Mouse (Mus musculus): Measurements from ENCODE around the gene Poc1a. TPM values are rescaled to one million over a fixed set of nuclear protein-coding genes. Genes with fewer than 3 reads are reported as not detected.

Poc1a gene
- total and polyA plus RNA-seq, 3 experiments, result 24.5 to 46.7 (median 31.9) TPM

DNA sequence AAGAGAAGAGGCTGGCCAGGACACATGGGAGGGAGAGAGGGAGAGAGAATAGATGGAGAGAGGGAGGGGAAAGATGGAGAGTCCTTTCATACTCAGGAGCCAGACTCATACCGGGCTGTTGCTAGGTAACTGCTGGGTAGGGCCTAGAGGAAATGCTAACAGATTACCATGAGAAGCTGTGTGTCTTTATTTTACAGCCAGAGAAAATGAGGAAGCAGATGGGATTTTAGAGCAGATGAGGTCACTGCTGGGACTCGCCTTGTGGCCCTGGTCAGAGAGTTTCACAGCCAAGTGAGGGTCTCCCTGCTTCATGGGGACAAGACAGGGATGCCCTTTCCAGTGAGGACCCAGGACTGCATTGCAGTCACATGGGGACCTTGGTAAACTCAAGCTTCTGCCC lies 11.0 kb upstream of the Poc1a start:
- dilution Hi-C loops (cut with MboI; ENCODE audit: extremely low pct_ligation_motif_present, extremely low pct_unique_long_range_greater_than_20kb, low sequenced_read_pairs), result no loop called here

DNA sequence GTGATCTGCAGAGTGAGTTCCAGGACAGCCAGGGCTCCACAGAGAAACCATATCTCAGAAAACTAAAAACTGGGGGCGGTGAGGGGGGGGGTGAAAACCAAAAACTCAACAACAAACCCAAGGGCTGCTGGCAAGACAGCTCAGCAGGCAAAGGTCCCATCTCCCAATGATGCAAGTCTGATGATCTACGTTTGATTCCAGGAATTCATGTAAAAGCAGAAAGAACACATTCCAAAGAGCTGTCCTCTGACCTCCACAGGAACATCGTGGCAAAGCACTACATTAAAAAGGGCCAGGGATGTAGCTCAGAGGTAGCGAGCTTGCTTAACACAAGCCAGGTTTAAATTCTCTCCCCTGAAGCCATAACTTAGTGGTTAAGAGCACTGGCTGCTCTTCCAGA lies 10.2 kb upstream of the Poc1a start:
- Histone ChIP-seq H3K9ac (ENCODE audit: insufficient read depth, low read depth) (no peak overlapping the region), H3K27me3 (replicated peaks) (no peaks in the 10 kb centered on the region), H3K27ac (ENCODE audit: insufficient read depth, low read depth) (no peak overlapping the region), H3K4me3 (replicated peaks in 1 of 3; ENCODE audit: low read depth in 2 of 3, low read length in 2 of 3, poor library complexity in 1 of 3) (no peak overlapping the region), H3K79me2 (replicated peaks; ENCODE audit: control insufficient read depth, extremely low read depth, insufficient read depth, poor library complexity, severe bottlenecking) (no peaks in the 10 kb centered on the region), H3K9me3 (replicated peaks; ENCODE audit: low read length) (no peaks in the 10 kb centered on the region), H3K4me2 (ENCODE audit: insufficient read depth, low read depth, poor library complexity, severe bottlenecking) (no peak overlapping the region), H3K36me3 (replicated peaks in 1 of 2; ENCODE audit: control insufficient read depth in 1 of 2, insufficient read depth in 1 of 2, low read length in 1 of 2) (no peaks in the 10 kb centered on the region), H3K4me1 (ENCODE audit: control insufficient read depth in 1 of 2, insufficient read depth in 2 of 2) (peaks cover 24 to 50% of the 10 kb centered on the region in 2 experiments)
- TF ChIP-seq MYC (IDR thresholded peaks at IDR 0.05; ENCODE audit: low read depth, low read length) (no peak), CHD2 (IDR thresholded peaks at IDR 0.05; ENCODE audit: low read length) (no peak), MEF2A (IDR thresholded peaks at IDR 0.05; ENCODE audit: borderline replicate concordance, low read depth, low read length) (no peak), TCF12 (IDR thresholded peaks at IDR 0.05; ENCODE audit: low read depth, low read length) (no peak), IRF4 (IDR thresholded peaks at IDR 0.05; ENCODE audit: low read depth, low read length) (no peak), BHLHE40 (IDR thresholded peaks at IDR 0.05; ENCODE audit: low read depth, low read length) (no peak), ZNF384 (IDR thresholded peaks at IDR 0.05; ENCODE audit: low read depth, low read length) (no peak)
- dilution Hi-C loops (cut with MboI; ENCODE audit: extremely low pct_ligation_motif_present, extremely low pct_unique_long_range_greater_than_20kb, low sequenced_read_pairs), result no loop called here
- in situ Hi-C loops (cut with MboI; ENCODE audit: low pct_ligation_motif_present, low pct_unique_long_range_greater_than_20kb, low sequenced_read_pairs), result loop anchor here (10.0 kb wide), 1 partner anchor 106 kb away; no protein-coding TSS in a partner anchor
- DNase-seq (ENCODE audit: extremely low read depth), result no peak

More for the DNA sequence above, 11.0 kb upstream of the Poc1a start:
- in situ Hi-C loops (cut with MboI; ENCODE audit: low pct_ligation_motif_present, low pct_unique_long_range_greater_than_20kb, low sequenced_read_pairs), result loop anchor here (10.0 kb wide), 1 partner anchor 105 kb away; no protein-coding TSS in a partner anchor
- Histone ChIP-seq H3K27ac (ENCODE audit: insufficient read depth, low read depth) (no peak overlapping the region), H3K9me3 (replicated peaks; ENCODE audit: low read length) (no peaks in the 10 kb centered on the region), H3K36me3 (replicated peaks in 1 of 2; ENCODE audit: control insufficient read depth in 1 of 2, insufficient read depth in 1 of 2, low read length in 1 of 2) (no peaks in the 10 kb centered on the region), H3K9ac (ENCODE audit: insufficient read depth, low read depth) (no peak overlapping the region), H3K4me3 (replicated peaks in 1 of 3; ENCODE audit: low read depth in 2 of 3, low read length in 2 of 3, poor library complexity in 1 of 3) (no peak overlapping the region), H3K4me2 (ENCODE audit: insufficient read depth, low read depth, poor library complexity, severe bottlenecking) (no peak overlapping the region), H3K4me1 (ENCODE audit: control insufficient read depth in 1 of 2, insufficient read depth in 2 of 2) (peaks cover 20 to 42% of the 10 kb centered on the region in 2 experiments), H3K79me2 (replicated peaks; ENCODE audit: control insufficient read depth, extremely low read depth, insufficient read depth, poor library complexity, severe bottlenecking) (no peaks in the 10 kb centered on the region), H3K27me3 (replicated peaks) (no peaks in the 10 kb centered on the region)
- DNase-seq (ENCODE audit: extremely low read depth), result no peak
- TF ChIP-seq UBTF (IDR thresholded peaks at IDR 0.05; ENCODE audit: low read depth, low read length), result no peak
- TF ChIP-seq JUND (conservative IDR thresholded peaks at IDR 0.05; ENCODE audit: low read depth, low read length), result no peak
- no peak for TF ChIP-seq CTCF (conservative IDR thresholded peaks at IDR 0.05 in 1 of 2, IDR thresholded peaks at IDR 0.05 in 1 of 2; ENCODE audit: low read depth in 2 of 2, low read length in 2 of 2)
- no peak for TF ChIP-seq ZC3H11A (IDR thresholded peaks at IDR 0.05; ENCODE audit: low read depth, low read length)
- TF ChIP-seq POLR2A (IDR thresholded peaks at IDR 0.05; ENCODE audit: low read depth, low read length), result no peak
- no peak for TF ChIP-seq RCOR1 (conservative IDR thresholded peaks at IDR 0.05; ENCODE audit: low read depth, low read length)
- no peak for TF ChIP-seq NELFE (IDR thresholded peaks at IDR 0.05; ENCODE audit: low read depth, low read length)
- TF ChIP-seq TCF12 (IDR thresholded peaks at IDR 0.05; ENCODE audit: low read depth, low read length), result no peak
- TF ChIP-seq PAX5 (IDR thresholded peaks at IDR 0.05; ENCODE audit: low read length), result no peak
- TF ChIP-seq MAZ (IDR thresholded peaks at IDR 0.05; ENCODE audit: low read depth, low read length), result no peak
- no peak for TF ChIP-seq KAT2A (IDR thresholded peaks at IDR 0.05; ENCODE audit: insufficient replicate concordance, low read length)
- no peak for TF ChIP-seq IRF4 (IDR thresholded peaks at IDR 0.05; ENCODE audit: low read depth, low read length)
- no peak for TF ChIP-seq USF1 (IDR thresholded peaks at IDR 0.05; ENCODE audit: low read depth, low read length)
- TF ChIP-seq JUN (IDR thresholded peaks at IDR 0.05; ENCODE audit: insufficient read depth, low read depth, low read length), result no peak
- no peak for TF ChIP-seq RAD21 (IDR thresholded peaks at IDR 0.05; ENCODE audit: low read depth, low read length)
- no peak for TF ChIP-seq SIN3A (IDR thresholded peaks at IDR 0.05; ENCODE audit: low read length)
- no peak for TF ChIP-seq MAX (IDR thresholded peaks at IDR 0.05; ENCODE audit: low read length)
